Mouse (Mus musculus) kidney, adult 2 months (tissue): ENCODE data around the gene Alg14.

ENCODE experiments used
- CTCF ChIP-seq: fragments of 200-500 bp; conservative IDR thresholded peaks from 2 replicates; pipeline ENCODE4 v1.5.1; 2011; ENCODE audit warnings: low read depth, mild to moderate bottlenecking, control low read depth, low read length, moderate library complexity, mixed read lengths; ENCODE audit not compliant: insufficient read depth, insufficient read length
- POLR2A ChIP-seq: fragments of 200-500 bp; IDR thresholded peaks from one replicate; pipeline ENCODE4 v1.6.1; 2011; ENCODE audit warnings: low read depth, low read length, control low read depth

DNA sequence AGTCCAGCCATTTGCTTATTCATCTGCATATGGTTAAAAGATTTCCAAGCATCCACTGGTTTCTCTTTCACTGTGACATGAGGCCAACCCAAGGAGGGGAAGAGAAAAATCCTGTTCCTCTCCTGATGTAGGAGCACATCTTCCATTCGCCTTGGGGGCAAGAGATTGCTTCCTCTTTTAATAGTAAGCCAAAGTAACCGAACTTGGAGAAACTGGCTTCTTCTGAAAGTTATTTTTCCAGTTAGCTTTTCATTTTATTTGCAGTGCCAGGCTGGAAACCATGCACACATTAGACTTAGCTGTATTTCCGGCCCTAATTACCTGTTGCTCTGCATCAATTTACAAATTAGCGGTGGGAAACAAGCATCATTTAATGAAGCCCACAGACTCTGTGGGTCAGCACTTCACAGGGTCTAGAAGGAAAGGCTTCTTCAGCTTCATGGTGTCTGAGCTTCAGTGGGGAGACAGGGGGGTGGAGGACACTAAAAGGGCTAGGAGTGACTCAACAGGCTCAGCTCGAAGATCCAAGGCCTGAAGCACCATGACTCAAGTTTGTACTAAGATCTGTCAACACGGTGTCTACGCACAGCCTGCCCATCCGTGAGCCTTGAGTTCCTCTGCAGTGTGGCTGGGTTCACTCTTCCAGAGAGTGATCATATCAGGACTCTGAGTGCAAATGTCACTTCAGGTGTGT is 80.1 kb downstream of the Alg14 start:
- no peak for TF ChIP-seq CTCF
- no peak for TF ChIP-seq POLR2A
